Mouse (Mus musculus) right cerebral cortex, postnatal 25 days (tissue): Measurements from ENCODE around the gene Gcm1.
"Not testable (repeated sequence)": the region's sequence is repeated elsewhere in the genome, so short reads cannot be mapped to it uniquely, and the experiment has no call there.

Experiments used
- DNase-seq: peaks from one replicate; pipeline ENCODE4 v3.0.0; 2022

Gene Gcm1

GRCm38 (mm10) chr9:78050452-78050970 is 1.2 kb upstream of the Gcm1 start:
- DNase-seq = no peak

GRCm38 (mm10) chr9:78053821-78054220 is 2.1 kb downstream of the Gcm1 start:
- no peak for DNase-seq

DNA sequence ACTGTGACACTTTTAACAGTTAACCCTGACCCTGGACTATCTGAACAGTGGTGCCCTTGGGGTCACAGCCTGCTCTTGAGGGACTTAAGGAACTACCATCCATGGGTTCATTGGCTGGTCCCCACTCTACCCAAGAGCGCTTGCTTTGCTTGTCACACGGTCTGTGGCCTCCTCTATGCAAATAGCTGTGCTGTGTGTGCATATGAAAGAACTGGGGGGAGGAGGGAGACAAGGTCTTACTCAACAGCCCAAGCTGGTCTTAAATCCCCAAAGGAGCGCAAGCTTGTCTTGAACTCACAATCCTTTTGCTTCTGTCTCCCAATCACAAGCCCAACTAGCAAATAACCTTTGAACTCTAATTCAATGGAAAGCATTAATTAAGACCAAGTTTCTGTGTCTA is 2.6 kb downstream of the Gcm1 start:
- no peak for DNase-seq

DNA sequence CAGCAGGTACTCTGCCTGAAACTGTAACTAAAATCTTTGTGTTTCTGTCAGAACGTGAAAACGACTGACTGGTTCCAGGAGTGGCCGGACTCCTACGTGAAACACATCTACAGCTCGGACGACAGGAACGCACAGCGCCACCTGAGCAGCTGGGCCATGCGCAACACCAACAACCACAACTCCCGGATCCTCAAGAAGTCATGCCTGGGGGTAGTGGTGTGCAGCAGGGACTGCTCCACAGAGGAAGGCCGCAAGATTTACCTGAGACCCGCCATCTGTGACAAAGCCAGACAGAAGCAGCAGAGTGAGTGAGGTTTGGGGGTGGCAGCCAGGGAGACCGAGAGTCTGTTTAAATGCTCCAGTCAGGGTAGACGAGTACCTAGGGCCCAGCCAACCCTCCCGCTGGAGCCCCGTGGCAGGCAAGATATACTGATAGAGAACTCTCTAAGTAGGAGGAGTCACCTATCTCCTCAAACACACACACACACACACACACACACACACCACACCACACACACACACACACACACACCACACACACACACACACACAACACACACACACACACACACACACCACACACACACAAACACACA is 7.9 kb downstream of the Gcm1 start:
- no peak for DNase-seq

- no peak for DNase-seq
Observed at GRCm38 (mm10) chr9:78062392-78062791, 10.7 kb downstream of the Gcm1 start.

GRCm38 (mm10) chr9:78064121-78064520 is 12.4 kb downstream of the Gcm1 start:
- DNase-seq = no peak

DNA sequence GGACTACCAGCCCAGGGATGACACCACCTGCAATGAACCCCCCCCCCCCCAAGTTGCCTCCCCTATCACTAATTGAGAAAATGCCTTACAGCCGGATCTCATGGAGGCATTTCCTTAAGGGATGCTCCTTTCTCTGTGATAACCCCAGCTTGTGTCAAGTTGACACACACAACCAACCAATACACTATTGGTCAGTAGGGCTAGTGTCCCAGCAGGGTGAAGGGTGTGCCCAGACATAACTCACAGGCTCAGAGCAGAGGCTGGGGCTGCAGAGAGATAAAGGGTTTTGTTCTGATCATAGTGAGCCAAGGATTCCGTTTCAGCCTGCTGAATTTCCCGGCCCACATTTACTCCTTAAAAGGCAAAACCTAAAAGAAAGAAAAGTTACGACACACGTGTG is 18.8 kb downstream of the Gcm1 start:
- no peak for DNase-seq

- DNase-seq = no peak
Observed at GRCm38 (mm10) chr9:78071626-78072025, 19.9 kb downstream of the Gcm1 start.

DNA sequence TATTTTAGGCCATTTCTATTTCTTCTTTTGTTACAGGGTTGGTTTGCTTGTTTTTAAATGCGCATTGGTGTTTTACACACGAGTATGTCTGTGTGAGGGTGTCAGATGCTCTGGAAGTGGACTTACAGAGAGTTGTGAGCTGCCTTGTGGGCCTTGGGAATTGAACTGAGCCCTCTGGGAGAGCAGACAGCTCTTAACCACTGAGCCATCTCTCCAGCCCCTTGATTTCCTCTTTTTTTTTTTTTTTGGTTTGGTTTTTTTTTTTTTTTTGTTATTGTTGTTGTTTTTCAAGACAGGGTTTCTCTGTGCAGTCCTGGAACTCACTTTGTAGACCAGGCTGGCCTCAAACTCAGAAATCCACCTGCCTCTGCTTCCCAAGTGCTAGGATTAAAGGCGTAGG is 21.6 kb downstream of the Gcm1 start:
- not testable (repeated sequence) for DNase-seq

GRCm38 (mm10) chr9:78073713-78074340 is 22.1 kb downstream of the Gcm1 start:
- no peak for DNase-seq

GRCm38 (mm10) chr9:78075256-78075655 is 23.5 kb downstream of the Gcm1 start:
- DNase-seq = no peak

DNA sequence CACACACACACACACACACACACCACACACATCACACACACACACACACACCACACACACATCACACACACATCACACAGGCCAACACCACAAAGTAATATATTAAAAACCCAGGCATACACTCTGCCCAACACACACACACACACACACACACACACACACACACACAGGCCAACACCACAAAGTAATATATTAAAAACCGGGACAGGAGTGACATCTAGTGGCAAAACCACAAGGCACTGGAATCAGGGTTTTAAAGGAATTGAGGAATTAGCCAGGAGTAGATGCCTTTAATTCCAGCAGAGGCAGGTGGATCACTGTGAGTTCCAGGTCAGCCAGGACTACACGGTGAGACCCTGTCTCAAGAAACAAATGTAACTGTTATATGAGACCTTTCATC is 26.5 kb downstream of the Gcm1 start:
- DNase-seq = no peak

DNA sequence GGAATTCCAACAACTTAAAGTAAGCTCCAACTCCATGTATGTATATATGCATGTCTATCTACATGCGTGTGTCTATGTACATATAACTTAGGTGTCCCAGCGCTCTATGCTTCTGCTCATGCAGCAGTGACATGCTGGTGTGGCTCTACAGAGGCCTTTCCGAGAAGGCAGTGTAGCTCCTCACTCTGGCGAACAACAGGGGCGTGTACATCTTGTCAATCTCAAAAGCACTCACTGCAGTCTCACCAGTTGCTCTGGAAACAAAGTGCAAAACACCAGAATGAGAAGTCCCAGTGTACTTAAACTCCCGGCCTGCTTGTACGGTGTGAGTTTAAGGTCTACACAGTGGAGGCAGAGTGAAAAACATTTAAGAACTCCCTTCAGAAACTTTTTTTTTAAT is 30.1 kb downstream of the Gcm1 start:
- DNase-seq = no peak

- DNase-seq = no peak
Observed at GRCm38 (mm10) chr9:78084341-78084740, 32.6 kb downstream of the Gcm1 start.

DNA sequence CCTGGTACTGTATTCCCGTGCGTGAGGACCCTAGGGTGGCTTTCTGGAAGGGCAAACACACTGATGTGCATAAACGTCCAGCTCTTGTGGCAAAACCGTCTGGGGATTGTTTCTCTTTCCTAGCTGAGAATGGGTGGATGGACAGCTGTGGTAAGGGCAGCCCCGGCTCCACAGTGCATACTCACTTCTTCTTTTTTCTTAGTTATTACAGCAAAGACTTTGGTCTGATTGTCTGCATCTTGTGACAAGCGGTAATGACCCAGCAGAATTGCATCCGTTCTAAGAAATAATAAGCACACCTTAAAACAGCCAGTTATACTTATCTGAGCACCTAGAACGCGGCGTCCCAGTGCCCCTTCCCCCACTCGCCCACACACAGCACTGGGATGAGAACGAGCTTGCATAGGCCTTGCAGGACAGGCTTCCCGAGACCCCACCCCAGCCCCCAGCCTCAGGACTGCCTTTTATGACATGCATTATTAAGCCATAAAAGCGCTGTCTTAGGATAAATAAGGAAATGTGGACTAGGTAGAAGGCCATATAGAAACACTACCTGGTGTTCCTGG is 34.1 kb downstream of the Gcm1 start:
- DNase-seq = no peak

- no peak for DNase-seq
Observed at GRCm38 (mm10) chr9:78087751-78088150, 36.0 kb downstream of the Gcm1 start.

- no peak for DNase-seq
Observed at GRCm38 (mm10) chr9:78088521-78088920, 36.8 kb downstream of the Gcm1 start.

DNA sequence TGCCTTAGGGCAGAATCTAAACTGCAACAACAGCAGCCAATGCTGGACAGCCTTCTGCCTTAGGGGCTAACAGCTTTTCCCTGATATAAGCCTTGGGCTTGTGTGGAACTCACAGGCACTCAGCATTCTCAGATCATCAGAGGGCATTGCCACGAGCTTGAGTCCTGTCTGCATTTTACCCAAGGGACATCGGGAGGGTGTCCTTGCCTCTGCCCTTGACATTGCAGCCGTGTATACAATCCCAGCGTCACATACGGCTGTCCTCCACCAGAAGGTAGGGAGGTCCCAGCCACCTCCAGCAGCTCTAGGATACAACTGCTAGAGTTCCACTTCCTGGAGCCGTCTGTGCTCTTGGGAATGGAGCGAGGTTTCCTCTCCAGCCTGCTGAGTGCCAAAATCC is 37.2 kb downstream of the Gcm1 start:
- no peak for DNase-seq

- no peak for DNase-seq
Observed at GRCm38 (mm10) chr9:78089906-78090305, 38.2 kb downstream of the Gcm1 start.

DNA sequence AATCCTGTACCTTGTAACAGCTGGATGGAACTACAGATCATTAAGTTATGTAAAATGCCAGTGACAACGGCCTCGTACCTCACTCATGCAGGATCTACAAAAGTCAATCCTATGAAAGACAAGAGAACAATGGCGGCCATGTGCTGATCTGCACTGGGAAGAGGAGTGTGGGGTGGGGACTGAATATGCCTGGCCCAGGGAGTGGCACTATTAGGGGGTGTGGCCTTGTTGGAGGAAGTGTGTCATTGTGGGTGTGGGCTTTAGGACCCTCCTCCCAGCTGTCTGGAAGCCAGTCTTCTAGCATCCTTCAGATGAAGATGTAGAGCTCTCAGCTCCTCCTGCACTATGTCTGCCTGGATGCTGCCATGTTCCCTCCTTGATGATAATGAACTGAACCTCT is 38.9 kb downstream of the Gcm1 start:
- DNase-seq = no peak

GRCm38 (mm10) chr9:78095686-78096085 is 44.0 kb downstream of the Gcm1 start:
- DNase-seq = no peak

DNA sequence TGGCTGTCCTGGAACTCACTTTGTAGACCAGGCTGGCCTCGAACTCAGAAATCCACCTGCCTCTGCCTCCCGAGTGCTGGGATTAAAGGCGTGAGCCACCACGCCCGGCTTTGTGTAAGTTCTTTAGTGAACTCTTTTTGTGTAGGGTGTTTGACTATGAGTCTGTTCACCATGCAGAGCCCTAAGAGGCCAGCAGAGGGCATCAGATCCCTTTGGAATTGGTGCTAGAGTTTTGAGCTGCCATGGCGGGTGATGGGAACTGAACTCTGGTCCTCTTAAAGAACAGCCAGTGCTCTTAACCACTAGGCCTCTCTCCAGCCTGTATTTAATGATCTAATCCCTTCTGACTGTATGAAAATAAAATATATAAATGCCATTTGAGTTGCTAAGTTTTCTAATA is 44.7 kb downstream of the Gcm1 start:
- DNase-seq = no peak

- DNase-seq = no peak
Observed at GRCm38 (mm10) chr9:78100956-78101355, 49.2 kb downstream of the Gcm1 start.

DNA sequence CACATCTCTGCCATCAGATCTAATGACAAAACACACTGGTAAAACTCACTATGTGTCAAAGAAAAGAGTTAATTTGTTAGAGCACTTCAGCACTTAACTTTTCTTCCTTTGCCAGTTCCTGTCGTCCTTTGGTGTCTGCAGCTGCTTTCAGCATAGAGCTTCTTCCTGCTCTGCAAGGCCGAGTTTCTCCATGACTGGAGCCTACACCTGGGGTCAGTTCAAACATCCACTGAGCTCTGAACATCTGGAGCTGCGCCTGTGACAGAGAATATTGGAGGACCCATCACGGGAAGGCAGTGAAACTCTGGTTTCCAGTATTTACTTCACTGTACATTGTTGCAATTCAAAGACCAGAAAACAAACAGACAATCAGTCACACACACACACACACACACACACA is 49.7 kb downstream of the Gcm1 start:
- DNase-seq = no peak
